Mouse (Mus musculus) left cerebral cortex, adult 2 months (tissue): ENCODE measurements around the gene Arnt2. TPM values are rescaled to one million over a fixed set of nuclear protein-coding genes. Genes with fewer than 3 reads are reported as not detected.

Source experiments
- DNase-seq, 2 experiments: peaks; one replicate each; pipeline ENCODE4 v3.0.0; 2021 to 2022; ENCODE audit warnings: low spot score in 2 of 2, mixed read lengths in 1 of 2; ENCODE audit errors: extremely low spot score in 1 of 2
- H3K27ac ChIP-seq: fragments of 200-600 bp; 2 replicates; pipeline ENCODE4 v1.8.1; 2022
- H3K4me3 ChIP-seq: fragments of 200-600 bp; 2 replicates; pipeline ENCODE4 v1.8.1; 2022
- CTCF ChIP-seq: fragments of 200-600 bp; IDR thresholded peaks from 2 replicates; pipeline ENCODE4 v1.8.1; 2022; ENCODE audit warnings: antibody characterized with exemption, mild to moderate bottlenecking, moderate library complexity
- intact Hi-C: fragments of 180-260 bp; cut with DNase I; formaldehyde crosslinking; loops from one replicate; pipeline ENCODE4 v1.15.1; 2025
- total RNA-seq, 2 experiments: library from RNA; stranded (reverse); gene quantifications; 2 replicates each; pipeline ENCODE4 v1.2.3; 2021

Arnt2 gene
- total RNA-seq, 2 experiments from 2014 or later, result 253 to 266 TPM

GRCm38 (mm10) chr7:84311624-84312023 lies 98.4 kb downstream of the Arnt2 start:
- Histone ChIP-seq H3K4me3 (no peak overlapping the region), H3K27ac (no peak overlapping the region)
- intact Hi-C loops, result no loop called here
- no peak for TF ChIP-seq CTCF
- no peak for DNase-seq

DNA sequence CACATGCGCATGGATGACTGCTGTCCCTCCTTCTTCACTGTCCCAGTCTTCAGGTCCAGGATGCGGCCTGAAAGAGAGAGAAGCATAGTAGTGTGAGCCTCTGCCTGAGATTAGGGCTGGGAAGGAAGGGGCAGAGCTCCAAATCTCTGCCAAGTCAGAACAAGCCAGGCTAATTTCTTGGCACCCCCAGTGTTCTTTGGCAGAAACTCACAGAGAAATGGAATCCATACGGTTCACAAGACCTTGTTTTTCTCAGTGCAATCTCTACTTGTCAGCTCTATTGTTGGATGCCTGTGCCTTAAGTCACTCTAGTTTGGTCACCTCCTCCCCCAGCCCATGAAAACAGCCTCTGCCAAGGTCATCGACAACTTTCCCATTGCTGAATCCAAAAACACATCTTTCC lies 99.1 kb downstream of the Arnt2 start:
- no peak for TF ChIP-seq CTCF
- H3K27ac ChIP-seq, result no peak overlapping the region
- DNase-seq, result no peak
- no peak overlapping the region for H3K4me3 ChIP-seq
- intact Hi-C loops, result no loop called here

DNA sequence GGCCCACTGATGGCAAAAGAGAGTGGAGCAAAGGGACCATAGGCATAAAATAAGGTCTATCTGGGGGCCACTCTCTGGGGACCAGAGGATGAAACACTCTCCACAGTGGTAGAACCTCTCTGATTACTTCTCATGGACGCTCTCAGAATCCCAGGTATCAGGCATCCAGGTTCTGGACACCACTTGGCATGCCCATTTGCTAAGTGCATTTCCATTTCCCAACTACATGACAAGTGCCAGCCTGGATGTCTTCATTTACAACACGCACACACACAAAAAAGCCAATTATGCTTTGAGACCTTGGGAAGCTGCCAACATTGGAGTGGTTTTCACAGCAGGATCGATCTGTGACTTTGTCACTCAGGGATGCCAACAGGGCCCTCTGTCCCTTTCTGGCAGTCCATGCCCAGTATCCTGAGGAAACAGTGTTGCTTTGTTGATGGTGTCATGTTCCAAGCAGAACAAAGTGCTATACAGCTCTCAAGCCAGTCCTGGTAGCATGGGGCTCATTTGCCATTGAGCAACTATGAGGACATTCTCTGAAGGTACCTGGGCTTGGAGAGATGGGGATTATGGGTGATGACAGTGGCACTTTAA lies 102.5 kb downstream of the Arnt2 start:
- no peak for TF ChIP-seq CTCF
- Histone ChIP-seq H3K27ac (0 out of 2 replicates have a peak overlapping the region, but pooled peaks have one; percentile 1), H3K4me3 (no peak overlapping the region)
- intact Hi-C loops, result no loop called here
- DNase-seq, result no peak

DNA sequence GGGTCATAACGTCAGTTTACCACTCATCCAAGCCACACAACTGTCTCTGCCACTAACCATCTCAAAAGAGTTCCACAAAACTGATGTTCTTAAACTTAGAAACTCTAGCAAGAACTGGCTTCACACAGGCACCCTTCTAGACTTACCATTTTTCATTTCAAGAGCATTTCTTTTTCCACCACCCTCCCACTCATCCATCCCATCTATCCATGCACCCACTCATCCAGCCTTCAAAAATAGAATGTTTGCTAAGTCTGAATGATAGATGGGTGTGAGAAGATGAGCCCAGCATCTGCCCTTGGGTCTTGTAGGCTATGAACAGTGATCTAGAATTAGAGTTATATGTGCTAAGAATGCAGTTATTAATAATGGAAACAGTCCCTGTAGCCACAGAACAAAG lies 109.7 kb downstream of the Arnt2 start:
- no peak for DNase-seq
- intact Hi-C loops, result no loop called here
- peak overlapping the region; percentile 10; the same call in 1 of the 2 replicates for H3K27ac ChIP-seq
- H3K4me3 ChIP-seq, result no peak overlapping the region
- TF ChIP-seq CTCF, result no peak

- TF ChIP-seq CTCF, result no peak
- no peak overlapping the region for H3K4me3 ChIP-seq
- intact Hi-C loops, result no loop called here
- H3K27ac ChIP-seq, result peak overlapping the region; percentile 10; the same call in 1 of the 2 replicates
- DNase-seq, result no peak
Observed at GRCm38 (mm10) chr7:84299601-84300000, 110.4 kb downstream of the Arnt2 start.

GRCm38 (mm10) chr7:84293054-84293453 lies 116.9 kb downstream of the Arnt2 start:
- intact Hi-C loops, result no loop called here

GRCm38 (mm10) chr7:84287226-84287587 lies 122.8 kb downstream of the Arnt2 start:
- DNase-seq, result no peak
- no peak for TF ChIP-seq CTCF
- intact Hi-C loops, result no loop called here
- Histone ChIP-seq H3K27ac (no peak overlapping the region), H3K4me3 (no peak overlapping the region)

More at GRCm38 (mm10) chr7:84293054-84293453, 116.9 kb downstream of the Arnt2 start:
- Histone ChIP-seq H3K4me3 (no peak overlapping the region), H3K27ac (no peak overlapping the region)
- no peak for DNase-seq
- TF ChIP-seq CTCF, result no peak

- no peak overlapping the region for H3K27ac ChIP-seq
Observed at GRCm38 (mm10) chr7:84286526-84287225, 123.3 kb downstream of the Arnt2 start.

GRCm38 (mm10) chr7:84285790-84286189 lies 124.2 kb downstream of the Arnt2 start:
- no peak for TF ChIP-seq CTCF
- intact Hi-C loops, result no loop called here
- Histone ChIP-seq H3K4me3 (no peak overlapping the region), H3K27ac (peak overlapping the region; percentile 42; the same call in 1 of the 2 replicates)
- DNase-seq, result no peak

More at GRCm38 (mm10) chr7:84286526-84287225, 123.3 kb downstream of the Arnt2 start:
- no peak overlapping the region for H3K4me3 ChIP-seq
- intact Hi-C loops, result no loop called here
- no peak for TF ChIP-seq CTCF
- DNase-seq, result no peak

GRCm38 (mm10) chr7:84284974-84285373 lies 125.0 kb downstream of the Arnt2 start:
- intact Hi-C loops, result no loop called here

DNA sequence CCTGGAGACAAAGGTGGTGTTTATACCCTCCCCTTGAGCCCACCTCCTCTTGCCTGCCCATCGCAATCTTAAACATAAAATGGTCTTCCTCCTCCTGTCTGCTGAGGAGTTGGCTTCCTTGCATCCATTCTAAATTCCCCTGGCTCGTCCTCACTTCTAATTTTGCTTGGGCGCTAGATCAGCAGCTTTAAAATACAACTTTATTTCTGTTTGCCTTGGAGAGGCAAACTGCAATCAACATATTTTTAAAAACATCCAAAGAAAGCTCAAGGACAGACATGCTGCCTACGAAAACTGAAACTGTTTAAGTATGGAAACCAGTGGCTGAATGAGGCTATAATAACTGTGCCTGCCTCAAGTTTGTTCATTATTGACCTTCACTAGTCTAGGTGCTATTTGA lies 127.7 kb downstream of the Arnt2 start:
- Histone ChIP-seq H3K27ac (peak overlapping the region; percentile 45), H3K4me3 (no peak overlapping the region)
- no peak for TF ChIP-seq CTCF
- no peak for DNase-seq
- intact Hi-C loops, result no loop called here

More at GRCm38 (mm10) chr7:84284974-84285373, 125.0 kb downstream of the Arnt2 start:
- no peak overlapping the region for H3K4me3 ChIP-seq
- peak overlapping the region; percentile 42; the same call in 1 of the 2 replicates for H3K27ac ChIP-seq
- no peak for DNase-seq
- no peak for TF ChIP-seq CTCF

DNA sequence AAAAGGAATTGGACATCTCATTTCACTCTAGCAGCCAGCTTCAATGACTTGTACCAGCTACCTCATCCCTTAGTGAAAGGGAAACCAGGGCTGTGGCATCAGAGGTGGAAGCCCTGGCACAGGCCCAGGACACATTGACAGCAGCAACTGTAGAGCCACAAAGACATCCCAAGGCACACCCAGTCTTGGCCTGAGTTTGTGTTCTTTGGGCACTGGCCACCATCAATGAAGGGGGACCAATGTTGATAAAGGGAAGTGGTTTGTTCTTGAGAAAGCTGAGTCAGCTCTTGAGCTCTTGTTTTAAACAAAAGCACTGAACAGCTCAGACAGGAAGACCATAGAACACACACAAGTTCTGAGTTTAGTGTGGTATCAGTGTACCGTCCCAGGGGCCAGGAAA lies 130.7 kb downstream of the Arnt2 start:
- no peak for DNase-seq
- intact Hi-C loops, result no loop called here
- no peak for TF ChIP-seq CTCF
- Histone ChIP-seq H3K27ac (no peak overlapping the region), H3K4me3 (no peak overlapping the region)
